Mouse (Mus musculus): ENCODE measurements around the gene D7Ertd443e. TPM values are rescaled to one million over a fixed set of nuclear protein-coding genes. Genes with fewer than 3 reads are reported as not detected.
A peak's percentile ranks its signal among the peaks of the same experiment; 100 is the strongest.

Gene D7Ertd443e
- polyA plus RNA-seq, 1 experiment from 2014 or later: 0.17 TPM

GRCm38 (mm10) chr7:134227773-134228455 is 157.5 kb downstream of the D7Ertd443e start:
- Histone ChIP-seq H3K36me3 (no peaks in the 10 kb centered on the region), H3K4me3 (no peak overlapping the region), H3K9ac (no peak overlapping the region), H3K4me2 (no peak overlapping the region), H3K27ac (ENCODE audit: poor library complexity, severe bottlenecking) (no peak overlapping the region), H3K4me1 (replicated peaks) (peaks cover 28% of the 10 kb centered on the region), H3K27me3 (replicated peaks) (peaks cover 13% of the 10 kb centered on the region), H3K9me3 (replicated peaks) (no peaks in the 10 kb centered on the region)
- 36% methylated on average over 13 of the region's 13 CpGs for WGBS
- ATAC-seq (ENCODE audit: insufficient number of reproducible peaks, low FRiP score): no peak

DNA sequence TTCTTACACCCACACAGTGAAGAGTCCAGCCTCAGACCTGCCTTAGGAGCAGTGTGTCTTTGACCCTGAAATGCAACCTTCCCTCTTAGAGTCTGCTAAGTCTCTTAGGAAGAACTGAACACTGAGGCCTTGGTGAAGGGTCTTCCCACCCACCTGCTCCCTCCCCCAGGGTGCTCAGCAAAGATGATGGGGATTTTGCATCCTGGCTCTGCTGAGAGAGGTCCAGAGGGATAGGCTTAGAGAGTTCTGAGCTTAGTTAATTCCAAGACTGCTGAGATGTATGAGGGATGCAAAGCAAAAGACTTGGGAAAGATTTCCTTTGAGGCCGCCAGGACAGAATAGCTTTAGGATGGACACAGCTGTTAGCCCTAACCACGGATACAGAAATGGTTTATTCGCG is 158.4 kb downstream of the D7Ertd443e start:
- 81% methylated on average over 4 of the region's 4 CpGs for WGBS
- H3K9ac ChIP-seq: no peak overlapping the region
- H3K4me1 ChIP-seq (replicated peaks): peaks cover 28% of the 10 kb centered on the region
- H3K36me3 ChIP-seq: no peaks in the 10 kb centered on the region
- H3K27ac ChIP-seq (ENCODE audit: poor library complexity, severe bottlenecking): no peak overlapping the region
- H3K27me3 ChIP-seq (replicated peaks): peaks cover 13% of the 10 kb centered on the region
- ATAC-seq (ENCODE audit: insufficient number of reproducible peaks, low FRiP score): no peak
- H3K9me3 ChIP-seq (replicated peaks): no peaks in the 10 kb centered on the region
- H3K4me2 ChIP-seq: no peak overlapping the region
- no peak overlapping the region for H3K4me3 ChIP-seq

DNA sequence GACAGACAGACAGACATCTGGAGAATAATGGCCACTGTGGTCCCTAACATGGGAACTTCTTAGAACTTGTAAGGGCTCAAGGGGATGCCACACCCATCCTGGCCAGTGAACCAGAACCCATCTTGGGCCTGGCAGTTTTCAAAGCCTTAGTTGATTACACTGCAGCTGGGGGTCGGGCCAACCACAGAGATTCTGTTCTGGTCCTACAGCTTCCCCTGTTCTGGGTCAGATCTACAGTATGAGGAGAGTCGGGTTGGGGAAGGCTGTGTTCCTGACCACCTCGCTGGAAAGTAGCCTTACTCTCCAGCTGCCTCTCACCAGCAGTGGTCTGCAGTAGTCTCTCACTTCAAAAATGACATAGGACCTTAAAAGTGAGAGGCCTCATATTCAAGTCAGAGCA is 159.2 kb downstream of the D7Ertd443e start:
- no peak overlapping the region for H3K4me3 ChIP-seq
- H3K9me3 ChIP-seq (replicated peaks): no peaks in the 10 kb centered on the region
- H3K27me3 ChIP-seq (replicated peaks): peaks cover 13% of the 10 kb centered on the region
- no peaks in the 10 kb centered on the region for H3K36me3 ChIP-seq
- 67% methylated on average over 3 of the region's 3 CpGs for WGBS
- H3K4me2 ChIP-seq: no peak overlapping the region
- ATAC-seq (ENCODE audit: insufficient number of reproducible peaks, low FRiP score): no peak
- no peak overlapping the region for H3K9ac ChIP-seq
- peaks cover 28% of the 10 kb centered on the region for H3K4me1 ChIP-seq (replicated peaks)
- H3K27ac ChIP-seq (ENCODE audit: poor library complexity, severe bottlenecking): no peak overlapping the region

DNA sequence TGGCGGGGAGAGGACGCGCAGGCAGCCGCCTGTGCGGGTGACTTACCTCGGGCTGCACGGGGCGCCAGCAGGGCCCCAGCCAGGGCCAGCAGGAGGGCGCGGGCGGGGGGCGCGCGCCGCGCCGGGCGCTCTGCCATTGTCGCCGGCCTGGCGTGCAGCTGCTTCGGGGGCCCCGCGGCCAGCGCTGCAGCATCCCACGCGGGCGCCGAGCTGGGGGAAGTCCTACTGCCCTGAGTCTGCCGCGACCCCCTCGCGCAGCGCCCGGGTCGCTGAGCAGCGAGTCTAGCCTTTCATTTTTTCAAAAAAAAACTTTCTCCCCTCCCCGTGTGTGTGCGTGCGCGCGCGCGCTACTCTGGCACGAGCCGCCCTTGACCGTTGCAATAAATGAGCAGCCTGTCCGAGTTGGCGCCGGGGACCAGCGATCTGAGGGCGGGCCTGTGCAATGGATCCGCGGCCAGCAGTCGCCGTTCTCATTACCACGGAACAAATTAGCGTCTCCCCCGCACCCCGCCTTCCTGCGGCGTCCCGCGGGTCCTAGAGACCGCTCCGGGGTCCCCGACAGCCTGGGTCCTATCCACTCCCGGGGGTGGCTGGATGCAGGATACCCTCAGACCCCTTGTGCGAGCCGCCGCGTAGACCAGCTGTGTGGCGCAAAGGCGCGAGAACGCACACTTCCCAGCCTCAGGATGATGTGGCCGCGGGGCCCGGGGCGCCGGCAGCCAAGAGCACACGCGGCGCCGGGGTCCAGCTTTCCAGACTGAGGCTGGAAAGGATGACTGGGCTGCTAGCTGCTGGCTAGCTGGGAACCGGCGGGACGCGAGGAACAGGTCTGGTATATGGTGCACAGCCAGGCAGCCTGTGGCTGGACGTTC is 160.5 kb downstream of the D7Ertd443e start:
- Histone ChIP-seq H3K36me3 (no peaks in the 10 kb centered on the region), H3K4me1 (replicated peaks) (peaks cover 20% of the 10 kb centered on the region), H3K4me3 (peak overlapping the region; percentile 73), H3K4me2 (peak overlapping the region; percentile 96), H3K27ac (ENCODE audit: poor library complexity, severe bottlenecking) (peak overlapping the region; percentile 35; the same call in 1 of the 2 replicates), H3K9me3 (replicated peaks) (no peaks in the 10 kb centered on the region), H3K9ac (peak overlapping the region; percentile 83), H3K27me3 (replicated peaks) (peaks cover 13% of the 10 kb centered on the region)
- ATAC-seq (ENCODE audit: insufficient number of reproducible peaks, low FRiP score): peak; percentile 56
- WGBS: under 1% methylated on average over 88 of the region's 90 CpGs

GRCm38 (mm10) chr7:134224421-134224740 is 161.1 kb downstream of the D7Ertd443e start:
- peak; percentile 70; the same call in 1 of the 2 replicates for ATAC-seq (ENCODE audit: insufficient number of reproducible peaks, low FRiP score)
- H3K4me2 ChIP-seq: peak overlapping the region; percentile 96
- WGBS: under 1% methylated on average over 14 of the region's 14 CpGs
- peak overlapping the region; percentile 73 for H3K4me3 ChIP-seq
- peak overlapping the region; percentile 35; the same call in 1 of the 2 replicates for H3K27ac ChIP-seq (ENCODE audit: poor library complexity, severe bottlenecking)
- no peaks in the 10 kb centered on the region for H3K9me3 ChIP-seq (replicated peaks)
- H3K27me3 ChIP-seq (replicated peaks): peaks cover 13% of the 10 kb centered on the region
- H3K36me3 ChIP-seq: no peaks in the 10 kb centered on the region
- peak overlapping the region; percentile 83 for H3K9ac ChIP-seq
- peaks cover 14% of the 10 kb centered on the region for H3K4me1 ChIP-seq (replicated peaks)

GRCm38 (mm10) chr7:134223444-134224161 is 161.9 kb downstream of the D7Ertd443e start:
- H3K27me3 ChIP-seq (replicated peaks): peaks cover 13% of the 10 kb centered on the region
- no peak for ATAC-seq (ENCODE audit: insufficient number of reproducible peaks, low FRiP score)
- H3K4me1 ChIP-seq (replicated peaks): peaks cover 12% of the 10 kb centered on the region
- WGBS: 26% methylated on average over 16 of the region's 16 CpGs
- peak overlapping the region; percentile 73 for H3K4me3 ChIP-seq
- H3K27ac ChIP-seq (ENCODE audit: poor library complexity, severe bottlenecking): no peak overlapping the region
- H3K4me2 ChIP-seq: peak overlapping the region; percentile 96
- H3K36me3 ChIP-seq: no peaks in the 10 kb centered on the region
- no peaks in the 10 kb centered on the region for H3K9me3 ChIP-seq (replicated peaks)
- no peak overlapping the region for H3K9ac ChIP-seq

Other genes starting within 250 kb of the D7Ertd443e start
- gene Adam12, start 153.5 kb downstream of the D7Ertd443e start, polyA plus RNA-seq (2016; fragmentation: Nextera tagmentation; extraction: Ambion mirVana): 3.9 and 4.6 TPM in 2 replicates